Mouse (Mus musculus): ENCODE results near the gene Mapkapk2.
"Not testable (repeated sequence)": the region's sequence is repeated elsewhere in the genome, so short reads cannot be mapped to it uniquely, and the experiment has no call there.

The Mapkapk2 gene

DNA sequence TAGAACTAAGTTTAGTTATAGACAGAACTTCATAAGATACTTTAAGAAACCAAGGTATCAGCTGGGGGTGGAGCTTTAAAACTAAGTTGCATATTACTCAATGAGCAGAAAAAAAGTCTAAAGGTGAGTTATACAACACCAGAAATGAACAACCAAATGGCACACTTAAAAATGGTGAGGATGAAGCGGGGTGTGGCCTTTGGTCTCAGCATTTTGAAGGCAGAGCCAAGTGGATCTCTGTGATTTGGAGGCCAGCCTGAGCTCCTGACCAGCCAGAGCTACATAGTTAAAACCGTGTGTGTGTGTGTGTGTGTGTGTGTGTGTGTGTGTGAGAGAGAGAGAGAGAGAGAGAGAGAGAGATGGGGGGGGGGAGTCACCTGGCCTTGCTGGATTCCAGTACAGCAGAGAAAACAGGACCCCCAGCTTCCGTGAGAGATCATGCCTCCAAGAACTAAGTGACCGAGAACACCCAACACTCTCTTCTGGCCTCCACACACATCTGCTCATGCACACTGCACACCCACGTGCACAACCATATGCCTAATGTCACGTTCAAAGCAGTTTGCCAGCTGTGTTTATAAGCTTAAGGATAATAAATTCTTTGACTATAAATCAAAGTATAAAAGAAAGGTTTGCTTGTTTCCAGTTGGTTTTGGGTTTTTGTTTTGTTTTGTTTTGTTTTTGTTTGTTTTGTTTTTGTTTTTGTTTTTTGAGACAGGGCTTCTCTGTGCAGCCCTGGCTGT lies 49.3 kb downstream of the Mapkapk2 start:
- DNase-seq = no peak

DNA sequence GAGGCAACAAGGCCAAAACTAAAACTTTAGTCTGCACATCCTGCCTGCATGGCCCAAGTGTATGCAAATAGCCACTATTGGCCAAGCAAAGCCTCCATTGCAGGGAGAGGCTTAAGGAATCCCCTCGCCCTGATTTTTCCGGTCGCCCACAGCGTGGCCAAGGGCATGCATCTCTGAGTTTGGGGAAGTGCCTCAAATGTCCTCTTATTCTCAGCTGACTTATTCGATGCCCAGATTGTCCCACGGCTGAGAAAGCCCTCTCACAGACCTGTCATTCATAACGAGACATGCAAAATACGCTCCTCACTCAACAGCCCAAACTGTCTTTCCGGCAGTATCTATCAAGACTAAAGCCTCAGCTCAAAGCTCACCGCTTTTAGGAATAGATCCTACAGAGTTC lies 51.0 kb downstream of the Mapkapk2 start:
- DNase-seq = no peak

DNA sequence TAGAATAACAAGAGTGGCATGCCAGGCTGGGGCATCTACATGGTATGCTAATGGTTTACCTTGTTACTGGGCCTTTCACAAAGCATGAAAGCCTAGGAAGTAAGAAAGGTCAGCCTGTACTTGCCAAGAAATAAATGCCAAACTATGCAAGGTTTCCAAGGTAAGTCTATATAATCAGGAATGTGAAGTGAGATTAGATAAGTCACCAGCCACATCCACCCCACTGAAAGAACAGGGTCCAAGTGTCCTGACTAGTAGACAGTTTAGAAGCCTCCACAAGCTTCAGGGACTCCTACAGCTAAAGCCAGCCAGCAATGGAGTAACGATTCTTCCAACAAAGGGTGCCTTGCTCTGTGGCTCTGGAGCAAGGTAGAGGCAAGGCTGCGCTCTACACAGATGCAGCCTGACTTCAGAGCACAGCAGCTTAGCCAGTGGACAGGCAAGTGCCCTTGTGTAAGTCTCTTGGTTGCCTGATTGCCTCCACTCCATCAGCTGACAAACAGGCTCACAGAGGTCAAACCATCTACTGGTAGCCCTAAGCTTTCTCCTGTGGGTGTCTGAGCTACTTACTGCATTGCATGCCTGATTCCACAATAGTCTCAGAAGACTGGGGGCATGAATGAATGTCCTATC lies 51.8 kb downstream of the Mapkapk2 start:
- no peak for DNase-seq

DNA sequence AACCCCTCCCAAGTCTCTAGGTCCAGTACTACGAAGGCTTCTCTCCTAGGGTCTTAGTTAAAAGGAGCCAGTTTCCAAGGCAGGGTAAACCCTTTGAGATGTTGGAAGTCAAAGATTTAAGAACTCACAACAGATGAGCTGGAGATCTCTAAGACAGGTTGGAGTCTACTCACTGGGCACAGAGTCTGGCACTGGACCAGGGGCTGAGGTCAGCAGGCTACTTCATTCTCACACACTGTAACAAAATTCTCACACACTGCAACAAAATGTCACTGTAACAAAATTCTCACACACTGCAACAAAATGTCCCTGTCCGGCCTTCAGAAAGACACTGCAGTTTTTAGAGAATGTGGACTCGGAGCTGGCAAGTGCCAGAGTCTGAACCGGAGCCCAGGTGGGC lies 54.0 kb downstream of the Mapkapk2 start:
- no peak for DNase-seq

DNA sequence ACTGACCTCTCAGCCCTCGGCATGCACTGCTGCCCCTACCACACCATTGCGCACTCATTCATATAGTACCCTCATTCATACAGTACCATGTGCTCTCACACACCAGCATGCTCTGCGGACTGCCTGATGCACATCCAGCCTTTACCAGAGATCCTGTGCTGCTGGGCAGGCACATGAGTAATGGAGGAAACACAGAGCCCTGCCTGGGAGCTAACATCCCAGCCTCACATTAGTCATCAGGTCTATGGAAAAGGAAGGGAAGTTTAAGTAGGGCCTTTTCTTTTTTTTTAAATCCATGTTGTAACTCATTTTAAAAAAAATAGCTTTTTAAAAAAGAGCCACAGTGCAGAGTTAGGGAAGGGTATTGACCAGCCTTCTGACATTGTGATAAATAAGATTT lies 54.9 kb downstream of the Mapkapk2 start:
- no peak for DNase-seq

DNA sequence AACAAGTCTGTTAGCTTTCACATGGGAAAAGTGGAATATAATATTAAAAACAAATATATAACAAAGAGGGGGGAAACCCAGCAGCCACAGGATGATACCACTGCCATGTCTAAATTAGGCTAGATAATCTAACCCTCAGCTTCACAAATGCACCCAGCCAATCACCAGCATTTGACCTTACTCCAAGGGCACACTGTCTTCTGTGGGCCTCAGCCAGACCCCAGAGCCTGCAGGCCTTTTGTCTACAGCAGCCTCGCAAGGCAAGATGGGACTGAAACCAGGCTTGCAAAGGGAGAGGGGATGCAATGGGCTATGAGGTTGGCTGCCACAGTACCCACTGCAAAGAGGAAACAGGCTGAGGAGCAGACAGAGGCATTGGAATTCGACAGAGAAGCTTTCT lies 55.4 kb downstream of the Mapkapk2 start:
- DNase-seq = no peak

DNA sequence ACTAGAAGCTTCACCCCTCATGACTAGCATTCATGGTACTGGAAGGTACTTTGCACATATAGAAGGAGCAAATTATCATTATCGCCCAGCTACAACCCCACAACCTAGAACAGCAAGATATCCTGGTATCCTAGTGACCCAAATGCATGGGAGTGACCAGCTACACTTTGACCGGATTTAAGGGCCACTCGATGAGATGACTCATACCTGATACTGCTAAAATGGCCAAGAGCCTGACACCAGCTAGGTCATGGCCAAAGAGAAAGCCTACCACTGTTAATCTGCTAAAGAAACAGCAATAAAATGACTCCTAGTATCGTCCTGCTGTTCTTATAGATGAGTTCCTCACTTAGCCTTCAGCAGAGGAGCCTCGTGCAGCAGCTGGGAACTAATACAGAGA lies 58.1 kb downstream of the Mapkapk2 start:
- DNase-seq = no peak

DNA sequence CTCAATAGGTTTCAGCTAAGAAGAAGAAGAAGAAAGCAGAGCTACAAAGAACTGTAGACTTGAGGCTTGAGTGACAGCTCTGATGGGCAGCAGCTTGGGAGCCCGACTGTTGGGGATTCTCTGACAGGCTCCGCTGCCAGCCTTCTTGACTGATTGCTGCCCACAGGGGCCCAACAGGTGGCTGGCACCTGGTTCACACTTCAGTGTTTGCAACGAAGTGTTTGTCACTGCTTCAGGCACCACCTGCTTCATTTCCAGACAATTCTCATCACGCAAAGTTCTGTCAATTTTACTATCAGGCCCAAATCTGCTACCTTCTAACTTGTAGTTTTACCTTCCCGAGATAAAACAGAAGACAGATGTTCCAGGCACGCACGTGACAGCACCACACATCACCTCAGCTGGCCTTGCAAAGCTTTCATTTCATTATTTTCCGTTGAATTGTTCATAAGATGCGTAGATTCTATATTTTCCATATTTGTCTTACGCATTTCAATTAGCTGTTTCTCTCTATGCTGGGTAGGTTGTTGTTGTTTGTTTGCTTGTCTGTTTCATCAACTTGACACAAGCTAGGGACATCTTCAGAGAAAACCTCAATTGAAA lies 59.1 kb downstream of the Mapkapk2 start:
- no peak for DNase-seq

DNA sequence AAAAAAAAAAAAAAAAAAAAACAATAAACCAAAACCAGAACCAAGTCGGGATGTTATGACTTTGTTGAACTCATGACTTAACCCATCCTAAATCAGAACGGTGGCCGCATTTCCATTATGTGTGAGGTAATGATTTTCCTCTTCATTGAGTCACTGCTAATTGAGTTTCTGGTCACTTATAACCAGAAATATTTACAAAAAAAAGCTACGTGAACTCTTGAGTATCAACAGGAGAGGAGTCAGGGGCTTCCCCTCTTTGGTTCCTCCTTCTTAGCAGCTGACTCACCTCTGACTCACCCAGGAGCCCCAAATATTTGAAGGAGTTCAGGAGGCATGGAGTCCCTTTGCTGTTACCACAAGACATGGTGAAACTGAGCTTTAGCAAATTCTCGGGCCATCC lies 59.6 kb downstream of the Mapkapk2 start:
- DNase-seq = no peak

DNA sequence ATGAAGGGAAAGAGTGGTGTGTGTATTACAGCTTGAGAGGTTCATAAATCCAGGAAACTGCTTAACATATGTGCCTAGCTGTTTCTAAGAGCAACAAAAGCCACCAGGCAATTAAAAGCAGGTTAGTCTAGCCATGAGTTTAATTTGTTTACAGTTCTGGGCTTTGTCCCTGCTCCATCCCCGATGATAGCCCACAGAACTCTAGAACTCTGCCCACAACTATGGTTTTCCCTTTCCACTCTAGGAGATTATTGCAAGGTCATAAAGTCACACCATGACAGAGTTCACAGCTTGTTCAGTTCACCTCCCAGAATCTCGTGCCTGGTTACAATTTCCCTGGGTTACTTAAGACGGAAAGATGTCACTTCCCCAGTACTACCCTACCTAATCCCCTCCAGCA lies 66.4 kb downstream of the Mapkapk2 start:
- no peak for DNase-seq

DNA sequence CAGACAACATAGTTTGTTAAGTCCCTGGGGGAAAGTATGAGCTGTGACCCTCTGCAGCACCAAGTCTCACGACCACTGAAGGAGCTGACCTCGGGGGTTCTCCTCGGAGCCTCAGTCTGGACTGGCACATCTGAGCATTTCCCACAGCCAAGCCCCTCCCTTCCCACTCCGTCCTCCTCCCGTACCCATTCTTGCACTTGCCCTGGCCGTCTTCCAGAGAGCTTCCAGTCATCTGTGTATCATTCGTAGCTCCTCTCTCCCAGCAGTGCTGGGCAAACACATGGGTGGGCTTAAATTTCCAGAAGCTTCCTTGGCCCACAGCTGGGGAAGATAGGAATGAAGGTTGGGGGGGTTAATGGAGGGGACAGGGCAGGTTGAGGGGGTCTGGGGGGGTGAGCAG lies 67.4 kb downstream of the Mapkapk2 start:
- no peak for DNase-seq

DNA sequence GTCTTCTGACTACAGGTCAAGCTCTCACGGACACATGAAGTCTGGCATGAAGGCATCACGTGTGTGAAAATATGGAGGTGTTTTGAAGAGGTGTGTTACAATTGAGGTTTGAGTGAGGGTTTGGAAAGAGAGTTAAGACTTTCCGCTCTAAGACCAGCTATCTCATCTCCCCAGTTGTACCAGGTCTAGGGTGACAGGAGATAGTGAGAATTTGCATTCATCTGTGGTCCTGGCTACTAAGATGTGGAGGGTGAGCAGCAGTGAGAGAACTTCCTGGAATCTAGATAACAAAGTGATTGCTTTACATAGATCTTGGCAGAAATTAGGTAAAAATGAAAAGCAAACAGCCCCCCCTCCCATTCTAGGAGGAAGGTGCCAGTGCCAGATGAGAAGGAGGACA lies 68.4 kb downstream of the Mapkapk2 start:
- no peak for DNase-seq

DNA sequence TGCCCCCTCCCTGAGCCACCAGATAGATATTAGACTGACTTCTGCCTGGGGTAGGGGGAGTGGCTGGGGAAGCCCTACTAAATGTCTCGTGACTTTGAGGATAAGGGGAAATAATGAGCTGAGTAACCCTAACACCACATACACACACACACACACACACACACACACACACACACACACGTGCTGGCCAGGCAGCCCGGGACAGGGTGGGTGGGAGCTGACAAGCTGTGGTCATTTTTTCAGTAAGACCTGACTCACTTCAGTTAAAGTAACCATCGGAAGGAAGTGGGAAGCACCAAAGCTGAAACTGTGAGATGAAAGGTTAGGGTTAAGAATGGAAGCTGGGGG lies 71.8 kb downstream of the Mapkapk2 start:
- no peak for DNase-seq

DNA sequence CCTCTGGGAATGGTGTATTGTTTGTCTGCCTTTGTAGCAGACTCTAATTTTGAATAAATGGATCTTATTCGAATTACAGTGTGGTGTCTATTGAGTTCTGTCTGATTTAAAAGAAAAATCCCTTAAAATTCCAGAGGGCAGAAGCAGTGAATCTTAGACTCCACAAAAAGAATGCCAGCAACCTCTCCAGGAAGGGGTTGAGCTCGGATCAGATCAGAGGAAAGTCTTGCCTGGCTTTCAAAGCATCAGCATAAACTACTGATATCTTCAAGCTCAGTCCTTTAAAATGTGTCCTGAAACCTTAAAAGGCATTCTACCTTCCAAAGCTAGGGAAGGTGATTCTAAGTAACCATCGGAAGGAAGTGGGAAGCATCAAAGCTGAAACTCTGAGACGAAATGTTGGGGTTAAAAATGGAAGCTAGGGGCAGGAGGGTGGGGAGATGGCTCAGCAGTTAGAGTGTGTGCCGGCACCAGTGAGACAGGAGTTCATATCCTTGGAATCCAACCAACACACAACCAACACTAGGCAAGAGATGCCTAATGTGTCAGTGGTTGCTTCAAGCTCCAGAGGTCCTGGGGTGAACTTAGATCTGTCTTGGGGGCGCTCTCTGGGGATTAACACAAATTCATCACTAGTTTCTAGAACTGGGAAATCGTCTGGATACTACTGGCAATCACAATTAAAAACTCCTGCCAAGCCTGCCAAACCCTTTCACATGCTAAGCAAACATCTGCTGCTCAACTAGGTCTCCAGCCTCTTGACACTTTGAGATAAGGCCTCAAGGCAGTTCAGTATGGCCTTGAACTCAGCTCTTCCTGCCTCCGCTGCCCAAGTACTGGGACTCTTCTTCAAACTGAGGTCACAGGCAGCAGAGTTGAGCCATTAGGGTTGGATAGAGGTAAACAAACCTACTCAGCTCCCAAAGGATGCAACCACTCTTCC lies 72.5 kb downstream of the Mapkapk2 start:
- no peak for DNase-seq

DNA sequence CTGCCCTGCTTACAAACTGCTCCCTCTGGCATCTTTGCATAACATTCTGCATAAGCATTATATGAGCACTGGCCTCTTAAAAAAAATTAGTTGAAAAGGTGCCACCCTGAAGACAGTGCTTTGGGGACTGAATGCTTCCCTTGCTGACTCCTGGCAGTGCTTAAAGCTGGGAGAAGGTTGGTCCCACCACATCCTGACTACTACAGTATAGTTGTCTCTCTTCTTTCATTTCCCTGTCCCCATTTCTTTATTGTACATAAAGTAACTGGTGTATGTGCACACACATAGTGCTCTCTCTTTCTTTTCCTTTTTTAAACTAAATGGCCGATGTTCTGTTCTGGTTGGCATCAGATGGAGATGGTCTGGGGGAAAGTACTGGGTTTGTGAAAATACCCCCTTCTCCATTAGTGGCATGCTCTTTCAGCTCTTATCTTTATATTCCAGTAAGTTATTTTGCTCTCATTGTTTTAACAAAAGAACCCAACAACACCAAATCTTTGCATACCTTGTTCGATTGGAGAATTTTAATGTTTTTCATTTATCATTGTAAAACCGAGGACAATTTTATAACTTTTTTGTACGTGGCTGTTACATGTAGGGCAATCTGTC lies 74.3 kb downstream of the Mapkapk2 start:
- not testable (repeated sequence) for DNase-seq

DNA sequence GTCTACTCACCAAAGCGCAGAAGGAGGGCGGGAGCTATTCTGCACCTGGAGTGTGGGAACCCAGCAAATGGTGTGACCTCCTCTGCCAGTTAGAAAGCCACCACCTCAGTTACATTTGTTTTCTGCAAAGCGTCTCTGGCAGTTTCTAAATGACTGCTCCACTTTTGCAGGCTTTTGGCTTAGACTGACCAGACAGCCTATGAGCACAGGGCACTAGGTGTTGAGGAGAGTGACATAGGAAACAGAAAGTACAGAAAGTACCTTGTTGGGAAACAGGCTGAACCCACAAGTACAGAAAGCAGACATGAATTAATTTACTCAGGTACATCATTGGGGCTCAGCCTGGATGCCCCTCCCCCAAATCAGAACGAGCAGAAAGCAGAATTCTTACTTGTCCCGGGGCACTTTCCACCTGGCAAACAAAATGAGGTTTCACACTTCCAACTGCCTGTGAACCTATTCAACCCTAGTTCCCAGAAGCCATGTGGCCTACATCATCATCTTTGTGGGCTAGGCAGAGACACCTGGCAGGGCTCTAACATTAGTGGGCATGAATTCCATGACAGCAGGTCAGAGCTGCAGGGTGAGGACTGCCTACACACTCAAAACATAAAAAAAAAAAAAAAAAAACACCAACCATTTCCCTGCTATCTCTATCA lies 74.9 kb downstream of the Mapkapk2 start:
- DNase-seq = peak; percentile 6 to 22

DNA sequence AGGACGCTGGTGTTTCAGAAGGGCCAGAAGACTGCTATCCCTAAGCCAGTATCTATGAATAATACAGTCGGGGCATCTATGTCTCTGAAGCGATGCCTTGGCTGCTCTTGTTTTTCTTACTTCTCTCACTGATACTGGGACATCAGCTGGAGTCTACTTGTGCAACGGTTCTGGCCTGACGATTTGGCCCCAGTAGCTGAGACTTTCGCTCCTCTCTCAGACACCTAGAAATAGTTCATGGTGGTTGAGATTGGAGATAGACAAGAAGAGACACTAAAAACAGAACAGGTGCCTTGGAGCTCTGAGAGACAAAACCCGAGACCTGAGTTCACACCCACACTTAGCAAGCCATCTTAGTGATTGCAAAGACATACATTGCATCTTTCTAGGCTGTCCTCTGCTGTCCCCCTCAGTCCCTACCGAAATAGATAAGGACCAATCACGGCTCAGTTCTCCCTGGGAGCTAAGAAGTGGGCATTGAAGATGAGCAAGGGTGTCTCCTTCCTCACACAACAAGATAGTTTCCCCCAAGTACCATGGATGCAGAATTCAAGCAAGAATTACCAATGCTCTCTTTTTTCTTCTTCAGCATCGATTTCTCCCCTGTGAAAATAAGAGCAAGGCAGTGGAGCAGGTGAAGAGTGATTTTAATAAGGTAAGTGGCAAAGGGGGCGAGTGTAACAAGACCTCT lies 75.6 kb downstream of the Mapkapk2 start:
- no peak for DNase-seq

DNA sequence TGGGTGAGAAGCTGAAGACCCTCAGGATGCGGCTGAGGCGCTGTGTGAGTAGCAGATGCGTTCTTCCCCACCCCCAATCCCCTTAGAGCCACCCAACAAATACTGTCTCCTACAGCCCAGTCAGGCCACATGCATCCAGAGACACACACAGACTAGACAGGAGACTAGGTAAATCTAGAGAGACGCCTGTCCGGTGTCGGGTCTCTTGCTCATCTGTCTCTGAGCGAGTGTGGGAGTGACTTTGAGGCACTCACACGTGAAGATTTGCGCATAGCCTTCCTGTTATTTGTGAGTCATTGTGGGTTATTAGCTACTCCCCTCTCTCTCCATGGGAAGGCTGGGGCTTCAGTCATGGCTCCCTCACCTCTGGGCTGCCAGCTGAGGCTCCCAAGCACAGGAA lies 76.2 kb downstream of the Mapkapk2 start:
- no peak for DNase-seq

DNA sequence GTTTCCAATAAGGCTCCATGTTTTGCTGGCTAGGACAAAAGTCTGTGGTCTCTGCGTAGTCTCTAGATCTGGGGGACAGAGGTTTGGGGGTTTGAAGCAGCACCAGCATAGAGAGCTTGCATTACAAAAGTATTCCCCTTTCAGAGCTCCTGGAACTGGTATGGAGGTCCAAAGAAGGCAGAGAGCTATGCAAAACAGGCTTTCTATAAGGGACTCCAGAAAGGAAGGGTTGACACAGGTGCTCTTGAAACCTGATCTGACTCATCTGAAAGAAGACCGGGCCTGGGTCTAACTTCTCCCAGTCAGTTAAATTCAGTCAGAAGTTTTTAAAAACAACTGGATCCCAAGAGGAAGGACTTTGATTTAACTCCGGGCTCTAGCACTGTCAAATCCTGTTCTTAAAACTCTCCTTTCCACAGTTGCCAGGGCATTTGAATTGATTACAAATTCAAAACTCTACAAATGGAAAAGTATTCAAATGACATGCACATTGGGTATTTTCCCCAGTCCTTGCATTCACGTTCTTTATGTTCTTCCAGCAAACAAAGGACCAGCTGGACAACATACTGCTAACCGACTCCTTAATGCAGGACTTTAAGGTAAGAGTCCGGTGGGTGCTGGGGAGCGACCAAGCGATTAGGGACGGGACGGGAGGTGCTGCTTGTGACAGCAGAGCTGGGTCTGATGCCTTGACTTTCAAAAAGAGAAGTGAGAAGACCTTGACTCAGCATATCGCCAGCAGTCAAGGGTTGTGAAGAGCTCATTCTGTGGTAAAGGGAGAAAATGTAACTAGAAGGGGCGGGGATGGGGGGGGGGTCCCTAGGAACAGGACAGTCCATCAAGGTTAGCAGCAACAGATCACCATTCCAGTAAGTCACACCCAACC lies 77.0 kb downstream of the Mapkapk2 start:
- DNase-seq = no peak

DNA sequence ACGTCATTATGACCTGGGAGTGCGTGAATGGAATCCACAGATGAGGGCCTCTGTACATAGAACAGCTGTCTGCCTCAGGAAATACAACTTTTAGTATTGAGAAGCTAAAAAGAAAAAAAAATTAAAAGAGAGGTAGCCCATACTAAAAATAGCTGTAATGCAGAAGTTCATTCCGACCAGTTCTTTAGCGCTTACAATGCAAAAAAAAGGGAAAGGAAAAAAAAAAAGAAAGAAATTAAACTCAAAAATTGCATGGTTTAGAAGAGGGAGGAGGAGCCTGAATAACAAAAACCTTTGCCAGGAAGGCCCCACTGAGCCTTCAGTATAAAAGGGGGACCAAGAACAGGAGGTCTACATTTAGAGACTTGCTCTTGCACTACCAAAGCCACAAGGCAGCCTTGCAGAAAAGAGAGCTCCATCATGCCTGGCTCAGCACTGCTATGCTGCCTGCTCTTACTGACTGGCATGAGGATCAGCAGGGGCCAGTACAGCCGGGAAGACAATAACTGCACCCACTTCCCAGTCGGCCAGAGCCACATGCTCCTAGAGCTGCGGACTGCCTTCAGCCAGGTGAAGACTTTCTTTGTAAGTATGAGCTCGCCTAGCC lies 78.0 kb downstream of the Mapkapk2 start, which contains the start of gene Il10:
Gene Il10 (plus strand): TSS at position 354 of the 607 bp plus-strand sequence.
- DNase-seq = no peak
